Mouse (Mus musculus) CH12.LX (cell line): ENCODE measurements around the gene Hyal3. TPM values are rescaled to one million over a fixed set of nuclear protein-coding genes. Genes with fewer than 3 reads are reported as not detected.
A peak's percentile ranks its signal among the peaks of the same experiment; 100 is the strongest.

ENCODE experiments used
- DNase-seq: peaks from one replicate; pipeline ENCODE4 v3.0.0-alpha.2; 2013; ENCODE audit errors: extremely low read depth
- H3K27ac ChIP-seq: 2 replicates; pipeline ENCODE4 v1.5.1; 2012; ENCODE audit warnings: low read depth, mild to moderate bottlenecking, control low read depth, moderate library complexity; ENCODE audit not compliant: insufficient read depth
- H3K27me3 ChIP-seq: replicated peaks from 2 replicates; pipeline ENCODE3; 2012; ENCODE audit warnings: inconsistent platforms
- H3K36me3 ChIP-seq, 2 experiments: replicated peaks in 1 of 2; 2 replicates each; pipeline versions ENCODE3 to v1.6.1; 2012; ENCODE audit warnings: inconsistent platforms in 1 of 2, low read length in 1 of 2, mild to moderate bottlenecking in 1 of 2, mixed read lengths in 1 of 2, moderate library complexity in 1 of 2; ENCODE audit not compliant: control insufficient read depth in 1 of 2, insufficient read depth in 1 of 2
- H3K4me1 ChIP-seq, 2 experiments: 2 replicates each; pipeline ENCODE4 v1.6.1; 2012; ENCODE audit warnings: inconsistent platforms in 1 of 2, moderate library complexity in 1 of 2; ENCODE audit not compliant: insufficient read depth in 2 of 2, control insufficient read depth in 1 of 2
- H3K4me2 ChIP-seq: 2 replicates; pipeline ENCODE4 v1.6.1; 2012; ENCODE audit warnings: low read depth, mild to moderate bottlenecking, control low read depth; ENCODE audit not compliant: poor library complexity, insufficient read depth, severe bottlenecking
- H3K4me3 ChIP-seq, 3 experiments: fragments of 150-350 bp in 1 of 3; sonication (generic) in 1 of 3; replicated peaks in 1 of 3; 2 replicates each; pipeline versions ENCODE3 to v1.5.1; 2011 to 2012; ENCODE audit warnings: low read depth in 2 of 3, low read length in 2 of 3, mild to moderate bottlenecking in 2 of 3, moderate library complexity in 2 of 3, control low read depth in 1 of 3, improper control_type of control experiment in 1 of 3, inconsistent platforms in 1 of 3, mixed read lengths in 1 of 3; ENCODE audit not compliant: poor library complexity in 1 of 3
- H3K79me2 ChIP-seq: replicated peaks from 2 replicates; pipeline ENCODE4 v1.6.1; 2012; ENCODE audit warnings: mild to moderate bottlenecking, moderate library complexity; ENCODE audit not compliant: control insufficient read depth, poor library complexity, insufficient read depth, severe bottlenecking; ENCODE audit errors: extremely low read depth
- H3K9ac ChIP-seq: 2 replicates; pipeline ENCODE4 v1.6.1; 2012; ENCODE audit warnings: low read depth, mild to moderate bottlenecking, control low read depth, moderate library complexity; ENCODE audit not compliant: insufficient read depth
- H3K9me3 ChIP-seq: replicated peaks from 2 replicates; pipeline ENCODE3; 2012; ENCODE audit warnings: low read length, inconsistent platforms, mixed read lengths
- CHD1 ChIP-seq: IDR thresholded peaks from 2 replicates; pipeline ENCODE4 v1.6.1; 2012; ENCODE audit warnings: low read depth, low read length, improper control_type of control experiment, inconsistent platforms
- CHD2 ChIP-seq: IDR thresholded peaks from 2 replicates; pipeline ENCODE4 v1.6.1; 2011; ENCODE audit warnings: low read length, improper control_type of control experiment
- CTCF ChIP-seq, 2 experiments: IDR thresholded peaks in 1 of 2; conservative IDR thresholded peaks in 1 of 2; 2 replicates each; pipeline ENCODE4 v1.5.1; 2011 to 2012; ENCODE audit warnings: low read depth in 2 of 2, low read length in 2 of 2, improper control_type of control experiment in 1 of 2, inconsistent platforms in 1 of 2, mild to moderate bottlenecking in 1 of 2, moderate library complexity in 1 of 2
- EP300 ChIP-seq: IDR thresholded peaks from 2 replicates; pipeline ENCODE4 v1.6.1; 2011; ENCODE audit warnings: low read length, improper control_type of control experiment
- ETS1 ChIP-seq: conservative IDR thresholded peaks from 2 replicates; pipeline ENCODE4 v1.6.1; 2012; ENCODE audit warnings: low read depth, mild to moderate bottlenecking, inconsistent platforms, low read length, improper control_type of control experiment, moderate library complexity
- HCFC1 ChIP-seq: IDR thresholded peaks from 2 replicates; pipeline ENCODE4 v1.6.1; 2012; ENCODE audit warnings: low read depth, mild to moderate bottlenecking, inconsistent platforms, low read length, improper control_type of control experiment
- IRF4 ChIP-seq: IDR thresholded peaks from 2 replicates; pipeline ENCODE4 v1.6.1; 2014; ENCODE audit warnings: low read depth, mild to moderate bottlenecking, inconsistent platforms, low read length, improper control_type of control experiment
- JUN ChIP-seq: IDR thresholded peaks from 2 replicates; pipeline ENCODE4 v1.6.1; 2011; ENCODE audit warnings: low read depth, mild to moderate bottlenecking, low read length, improper control_type of control experiment, moderate library complexity; ENCODE audit not compliant: insufficient read depth
- JUND ChIP-seq: conservative IDR thresholded peaks from 2 replicates; pipeline ENCODE4 v1.6.1; 2011; ENCODE audit warnings: low read depth, low read length, improper control_type of control experiment
- KAT2A ChIP-seq: IDR thresholded peaks from 2 replicates; pipeline ENCODE4 v1.6.1; 2012; ENCODE audit warnings: low read length, improper control_type of control experiment, inconsistent platforms; ENCODE audit not compliant: insufficient replicate concordance
- MAFK ChIP-seq: IDR thresholded peaks from 2 replicates; pipeline ENCODE4 v1.6.1; 2011; ENCODE audit warnings: low read length, improper control_type of control experiment; ENCODE audit not compliant: insufficient replicate concordance
- MAX ChIP-seq: IDR thresholded peaks from 2 replicates; pipeline ENCODE4 v1.6.1; 2011; ENCODE audit warnings: low read length, improper control_type of control experiment
- MAZ ChIP-seq: IDR thresholded peaks from 2 replicates; pipeline ENCODE4 v1.6.1; 2012; ENCODE audit warnings: low read depth, mild to moderate bottlenecking, inconsistent platforms, low read length, improper control_type of control experiment, moderate library complexity
- MEF2A ChIP-seq: IDR thresholded peaks from 2 replicates; pipeline ENCODE4 v1.6.1; 2014; ENCODE audit warnings: low read depth, mild to moderate bottlenecking, inconsistent platforms, low read length, improper control_type of control experiment, borderline replicate concordance
- MYC ChIP-seq: IDR thresholded peaks from 2 replicates; pipeline ENCODE4 v1.6.1; 2011; ENCODE audit warnings: low read depth, mild to moderate bottlenecking, improper control_type of control experiment, low read length
- NELFE ChIP-seq: IDR thresholded peaks from 2 replicates; pipeline ENCODE4 v1.6.1; 2011; ENCODE audit warnings: low read depth, low read length, improper control_type of control experiment
- NRF1 ChIP-seq: IDR thresholded peaks from 2 replicates; pipeline ENCODE4 v1.6.1; 2014; ENCODE audit warnings: low read depth, mild to moderate bottlenecking, inconsistent platforms, low read length, improper control_type of control experiment, moderate library complexity
- POLR2A ChIP-seq: IDR thresholded peaks from 2 replicates; pipeline ENCODE4 v1.6.1; 2011; ENCODE audit warnings: low read depth, mild to moderate bottlenecking, improper control_type of control experiment, low read length
- POLR2AphosphoS2 ChIP-seq: IDR thresholded peaks from 2 replicates; pipeline ENCODE4 v1.6.1; 2011; ENCODE audit warnings: low read depth, low read length, improper control_type of control experiment
- RAD21 ChIP-seq: IDR thresholded peaks from 2 replicates; pipeline ENCODE4 v1.6.1; 2011; ENCODE audit warnings: low read depth, mild to moderate bottlenecking, low read length, improper control_type of control experiment, moderate library complexity
- RCOR1 ChIP-seq: conservative IDR thresholded peaks from 2 replicates; pipeline ENCODE4 v1.6.1; 2012; ENCODE audit warnings: low read depth, mild to moderate bottlenecking, inconsistent platforms, low read length, improper control_type of control experiment
- SIN3A ChIP-seq: IDR thresholded peaks from 2 replicates; pipeline ENCODE4 v1.6.1; 2012; ENCODE audit warnings: low read length, improper control_type of control experiment, inconsistent platforms
- SMC3 ChIP-seq: IDR thresholded peaks from 2 replicates; pipeline ENCODE4 v1.6.1; 2011; ENCODE audit warnings: low read depth, low read length, improper control_type of control experiment
- TBP ChIP-seq: conservative IDR thresholded peaks from 2 replicates; pipeline ENCODE4 v1.6.1; 2011; ENCODE audit warnings: low read depth, low read length, improper control_type of control experiment
- TCF12 ChIP-seq: IDR thresholded peaks from 2 replicates; pipeline ENCODE4 v1.6.1; 2014; ENCODE audit warnings: low read depth, mild to moderate bottlenecking, inconsistent platforms, low read length, improper control_type of control experiment
- UBTF ChIP-seq: IDR thresholded peaks from 2 replicates; pipeline ENCODE4 v1.6.1; 2012; ENCODE audit warnings: low read depth, mild to moderate bottlenecking, inconsistent platforms, low read length, improper control_type of control experiment, moderate library complexity
- USF1 ChIP-seq: IDR thresholded peaks from 2 replicates; pipeline ENCODE4 v1.6.1; 2014; ENCODE audit warnings: low read depth, mild to moderate bottlenecking, inconsistent platforms, low read length, improper control_type of control experiment
- USF2 ChIP-seq: conservative IDR thresholded peaks from 2 replicates; pipeline ENCODE4 v1.6.1; 2011; ENCODE audit warnings: low read depth, low read length, improper control_type of control experiment
- ZKSCAN1 ChIP-seq: IDR thresholded peaks from 2 replicates; pipeline ENCODE4 v1.6.1; 2012; ENCODE audit warnings: low read depth, inconsistent platforms, low read length, improper control_type of control experiment, borderline replicate concordance
- ZNF384 ChIP-seq: IDR thresholded peaks from 2 replicates; pipeline ENCODE4 v1.6.1; 2012; ENCODE audit warnings: low read depth, low read length, improper control_type of control experiment, inconsistent platforms
- dilution Hi-C: fragments of 300-500 bp; cut with MboI; formaldehyde crosslinking; loops from 2 replicates; pipeline ENCODE4 v1.14.3; 2020; ENCODE audit warnings: low sequenced_read_pairs; ENCODE audit not compliant: extremely low pct_unique_long_range_greater_than_20kb, extremely low pct_ligation_motif_present
- in situ Hi-C: fragments of 300-500 bp; cut with MboI; formaldehyde crosslinking; loops from 3 replicates; pipeline ENCODE4 v1.14.3; 2019; ENCODE audit warnings: low sequenced_read_pairs, low pct_ligation_motif_present, low pct_unique_long_range_greater_than_20kb, mixed read lengths
- polyA plus RNA-seq: library from polyadenylated mRNA; unstranded; fragments of >175 nt; gene quantifications from 2 replicates; pipeline ENCODE4 v1.2.1, GENCODE M21; 2012; ENCODE audit warnings: low read depth; ENCODE audit not compliant: insufficient read length
- total RNA-seq, 2 experiments: library from RNA; depleted of rRNA; stranded (reverse); fragments of 300-350 nt in 1 of 2; fragments of >200 nt in 1 of 2; gene quantifications; 2 replicates each; pipeline ENCODE4 v1.2.3; 2012 to 2014

Gene Hyal3
- total and polyA plus RNA-seq, 3 experiments: 0.12 to 0.21 (median 0.13) TPM

DNA sequence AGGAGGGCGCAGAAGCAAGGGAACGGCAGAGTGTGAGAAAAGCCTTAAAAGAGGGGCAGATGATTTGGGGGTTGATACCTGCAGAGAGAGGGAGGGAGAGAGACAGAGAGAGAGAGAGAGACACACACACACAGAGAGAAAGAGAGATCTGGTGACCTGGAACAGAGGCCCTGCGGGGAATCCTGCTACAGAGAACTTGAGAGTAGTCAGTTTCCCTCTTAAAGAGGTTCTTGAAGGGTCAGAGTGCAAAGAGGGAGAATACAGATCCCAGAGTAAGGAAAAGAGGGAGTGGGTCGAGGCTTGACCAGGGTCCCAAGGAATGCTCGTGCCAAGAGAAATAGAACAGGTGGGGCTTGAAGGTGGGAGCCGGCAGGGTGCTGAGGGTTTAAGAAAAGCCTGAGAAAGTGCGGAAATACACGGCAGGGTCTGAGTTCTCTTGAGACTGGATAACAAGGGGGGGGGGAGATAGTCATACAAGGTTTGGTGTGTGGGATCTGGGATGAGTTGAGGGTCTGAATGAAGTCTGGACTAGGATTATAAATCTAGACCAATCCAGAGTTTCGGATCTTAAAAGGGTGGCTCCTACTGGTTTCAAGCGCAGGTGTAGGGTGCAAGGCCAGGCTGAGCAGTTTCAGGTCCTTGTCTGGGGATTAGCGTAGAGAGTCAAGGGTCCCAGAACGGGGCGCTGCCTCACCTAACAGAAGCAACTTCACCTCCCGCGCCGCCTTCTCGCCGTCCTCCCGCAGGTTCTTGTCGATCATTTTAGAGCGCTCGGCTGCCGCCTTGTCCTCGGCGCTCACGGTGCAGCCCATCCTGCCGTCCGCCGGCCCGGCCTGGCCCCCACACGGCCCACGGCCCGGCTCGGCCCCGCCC, 54.0 kb downstream of the Hyal3 start:
- DNase-seq: peak; percentile 55
- H3K36me3 ChIP-seq: peaks cover 6 to 24% of the 10 kb centered on the region in 2 experiments
- peak overlapping the region; percentile 88 to 97 (median 94) for H3K4me3 ChIP-seq
- no peaks in the 10 kb centered on the region for H3K9me3 ChIP-seq
- peak overlapping the region; percentile 93 for H3K9ac ChIP-seq
- dilution Hi-C loops (no loop called here), in situ Hi-C loops (no loop called here)
- H3K79me2 ChIP-seq: peaks cover 50% of the 10 kb centered on the region
- peaks cover 10 to 44% of the 10 kb centered on the region in 2 experiments for H3K4me1 ChIP-seq
- peak overlapping the region; percentile 70 for H3K27ac ChIP-seq
- H3K4me2 ChIP-seq: peak overlapping the region; percentile 63
- TF ChIP-seq NELFE: no peak
- peak; percentile 24 for TF ChIP-seq SIN3A
- TF ChIP-seq UBTF: peak; percentile 19; the same call in 1 of the 2 replicates
- no peak for TF ChIP-seq POLR2AphosphoS2
- no peaks in the 10 kb centered on the region for H3K27me3 ChIP-seq

DNA sequence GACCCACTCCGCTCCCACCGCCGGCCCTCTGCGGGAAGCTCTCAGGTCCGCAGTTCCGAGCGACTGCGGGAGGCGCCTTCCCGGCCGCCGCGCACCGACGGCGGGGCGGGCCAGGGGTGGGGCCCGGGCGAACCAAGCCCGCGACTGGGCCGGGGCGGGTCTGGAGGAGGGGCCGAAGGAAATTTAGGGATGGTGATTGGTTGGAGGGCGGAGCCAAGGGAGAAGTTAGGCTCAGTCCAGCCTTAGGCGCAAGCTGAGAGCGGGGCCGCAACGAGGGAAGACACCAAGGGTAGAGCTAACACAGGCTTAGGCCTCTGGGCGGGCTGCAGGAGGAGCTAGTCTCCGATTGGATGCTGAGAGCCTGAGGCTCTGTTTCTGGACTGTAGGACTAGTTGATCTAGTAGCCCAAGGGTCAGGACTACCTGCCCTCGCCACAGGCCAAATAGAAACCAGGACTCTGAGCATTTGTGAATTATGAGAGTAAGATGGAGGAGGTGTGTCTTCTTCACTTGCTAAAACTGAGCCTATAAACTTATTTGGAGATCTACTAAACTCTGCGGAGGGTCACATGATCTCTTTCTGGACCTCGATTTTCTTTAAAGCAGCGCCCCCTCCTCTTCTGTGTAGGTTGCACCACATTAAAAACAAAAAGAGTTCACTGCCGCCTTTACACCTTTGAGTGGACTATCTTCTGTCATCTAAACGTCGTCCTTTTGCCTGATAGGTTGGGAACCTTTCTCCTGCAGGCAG, 54.8 kb downstream of the Hyal3 start, which contains the start of gene Gnai2:
TSS of gene Gnai2 (minus strand) at position 89 of the 750 bp plus-strand sequence.
- in situ Hi-C loops: no loop called here
- H3K4me2 ChIP-seq: peak within 1 kb of the TSS; percentile 75
- H3K4me1 ChIP-seq: peaks cover 16 to 43% of the 10 kb centered on the region in 2 experiments
- peaks cover 43% of the 10 kb centered on the region for H3K79me2 ChIP-seq
- peak; percentile 98 for DNase-seq
- H3K36me3 ChIP-seq: peaks cover 6 to 23% of the 10 kb centered on the region in 2 experiments
- no peaks in the 10 kb centered on the region for H3K27me3 ChIP-seq
- peak within 1 kb of the TSS; percentile 93 for H3K9ac ChIP-seq
- H3K27ac ChIP-seq: peak within 1 kb of the TSS; percentile 70
- dilution Hi-C loops: no loop called here
- peak within 1 kb of the TSS; percentile 88 to 97 (median 94) for H3K4me3 ChIP-seq
- no peaks in the 10 kb centered on the region for H3K9me3 ChIP-seq
- TF ChIP-seq KAT2A (no peak), JUN (no peak), SMC3 (no peak), MAZ (no peak), JUND (no peak), HCFC1 (peak; percentile 48), USF1 (peak; percentile 75), MYC (no peak), EP300 (no peak), POLR2AphosphoS2 (no peak), RCOR1 (no peak), TBP (no peak; the same call in 1 of the 2 replicates), MEF2A (no peak), TCF12 (peak; percentile 97), NRF1 (no peak; the same call in 1 of the 2 replicates), CTCF (conservative IDR thresholded peaks at IDR 0.05 in 1 of 2, IDR thresholded peaks at IDR 0.05 in 1 of 2; ENCODE audit: low read depth in 2 of 2, low read length in 2 of 2) (peak in 1 of 2 experiments; percentile 36; a peak in 2 of 4 replicates), USF2 (peak; percentile 77), ETS1 (no peak), POLR2A (peak; percentile 87), CHD2 (no peak), ZNF384 (no peak), UBTF (no peak), RAD21 (no peak), ZKSCAN1 (no peak), CHD1 (no peak), MAFK (no peak), MAX (no peak; the same call in 1 of the 2 replicates), IRF4 (no peak; the same call in none of the 2 replicates)
